Mouse (Mus musculus) A20 (cell line): ENCODE results near the gene Prmt7.
"Not testable (repeated sequence)": the region's sequence is repeated elsewhere in the genome, so short reads cannot be mapped to it uniquely, and the experiment has no call there.

Experiments used
- DNase-seq: peaks from one replicate; pipeline ENCODE4 v3.0.0-alpha.2; 2011; ENCODE audit warnings: low read depth, low spot score

Prmt7 gene

DNA sequence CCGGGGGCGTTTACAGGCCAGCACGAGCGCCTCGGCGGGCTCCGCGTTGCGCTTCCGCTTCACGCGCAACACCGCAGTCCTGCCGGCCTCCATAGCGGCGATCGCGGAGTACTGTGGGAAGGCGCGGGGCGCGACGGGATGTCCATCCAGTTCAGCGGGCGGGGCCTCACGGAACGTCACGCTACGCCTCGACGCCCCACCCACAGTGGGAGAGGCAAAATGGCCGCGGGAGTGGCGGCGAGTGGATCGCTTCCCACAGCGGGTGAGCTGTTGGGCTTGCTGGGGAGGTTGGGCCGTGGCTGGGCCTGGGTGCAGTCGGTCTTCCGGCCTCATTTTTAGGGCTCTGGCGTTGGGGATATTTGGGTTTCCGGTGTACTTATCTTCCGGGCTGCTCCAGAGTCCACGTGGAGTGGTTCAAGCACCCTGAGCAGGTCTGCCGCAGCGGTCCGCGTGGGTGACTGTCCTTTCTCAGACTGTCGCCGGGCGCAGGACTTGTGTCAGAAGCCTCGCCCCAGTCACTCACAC lies at the start of gene Prmt7, which contains the start of gene Slc7a6os:
Gene Prmt7, plus strand, starts transcription at position 116 of the 525 bp plus-strand sequence.
Gene Slc7a6os, minus strand, starts transcription at position 115 of the 525 bp plus-strand sequence.
- peak; percentile 94 for DNase-seq

DNA sequence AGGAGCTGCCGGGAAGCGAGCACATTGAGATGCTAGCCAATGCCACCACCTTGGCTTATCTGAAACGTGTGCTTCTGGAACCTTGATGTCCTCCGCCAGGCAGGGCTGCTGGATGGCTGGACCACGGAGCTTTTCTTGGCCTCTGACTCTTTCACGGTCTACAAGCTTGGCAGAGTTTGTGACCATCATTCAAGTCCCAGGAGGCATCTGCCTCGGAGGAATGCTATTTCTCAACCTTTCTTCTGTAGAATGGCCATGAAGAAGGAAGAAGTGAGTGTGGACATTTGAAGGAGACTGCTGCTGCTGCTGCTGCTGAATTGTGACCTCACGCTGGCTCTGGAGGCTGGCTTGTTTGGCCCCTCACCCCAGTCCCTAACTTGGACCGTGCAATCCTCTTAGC lies 47.5 kb upstream of the Prmt7 start:
- no peak for DNase-seq

DNA sequence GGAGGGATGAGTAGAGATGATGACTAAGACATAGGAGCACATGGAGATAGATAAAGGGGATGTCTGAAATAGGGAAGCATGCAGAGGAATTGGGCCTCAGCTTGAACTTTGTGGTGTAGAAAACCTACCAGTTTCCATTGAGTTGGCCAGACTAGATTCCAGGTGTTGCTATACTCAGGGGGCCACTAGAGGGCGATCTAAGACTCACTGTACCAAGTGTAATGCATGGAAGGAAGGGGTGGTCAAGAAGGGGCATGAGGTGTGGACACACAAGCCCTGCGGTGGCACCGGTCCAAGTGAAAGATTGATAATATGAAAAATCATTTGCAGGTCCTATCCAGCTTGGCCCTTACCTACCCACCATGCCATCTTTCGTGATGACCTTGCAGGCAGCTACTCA lies 45.3 kb upstream of the Prmt7 start:
- DNase-seq: peak; percentile 74

- peak; percentile 91 for DNase-seq
Observed at GRCm38 (mm10) chr8:106168356-106169016, 42.2 kb upstream of the Prmt7 start, which contains the start of gene Slc7a6. Slc7a6 (plus strand) TSS chr8:106168857.

DNA sequence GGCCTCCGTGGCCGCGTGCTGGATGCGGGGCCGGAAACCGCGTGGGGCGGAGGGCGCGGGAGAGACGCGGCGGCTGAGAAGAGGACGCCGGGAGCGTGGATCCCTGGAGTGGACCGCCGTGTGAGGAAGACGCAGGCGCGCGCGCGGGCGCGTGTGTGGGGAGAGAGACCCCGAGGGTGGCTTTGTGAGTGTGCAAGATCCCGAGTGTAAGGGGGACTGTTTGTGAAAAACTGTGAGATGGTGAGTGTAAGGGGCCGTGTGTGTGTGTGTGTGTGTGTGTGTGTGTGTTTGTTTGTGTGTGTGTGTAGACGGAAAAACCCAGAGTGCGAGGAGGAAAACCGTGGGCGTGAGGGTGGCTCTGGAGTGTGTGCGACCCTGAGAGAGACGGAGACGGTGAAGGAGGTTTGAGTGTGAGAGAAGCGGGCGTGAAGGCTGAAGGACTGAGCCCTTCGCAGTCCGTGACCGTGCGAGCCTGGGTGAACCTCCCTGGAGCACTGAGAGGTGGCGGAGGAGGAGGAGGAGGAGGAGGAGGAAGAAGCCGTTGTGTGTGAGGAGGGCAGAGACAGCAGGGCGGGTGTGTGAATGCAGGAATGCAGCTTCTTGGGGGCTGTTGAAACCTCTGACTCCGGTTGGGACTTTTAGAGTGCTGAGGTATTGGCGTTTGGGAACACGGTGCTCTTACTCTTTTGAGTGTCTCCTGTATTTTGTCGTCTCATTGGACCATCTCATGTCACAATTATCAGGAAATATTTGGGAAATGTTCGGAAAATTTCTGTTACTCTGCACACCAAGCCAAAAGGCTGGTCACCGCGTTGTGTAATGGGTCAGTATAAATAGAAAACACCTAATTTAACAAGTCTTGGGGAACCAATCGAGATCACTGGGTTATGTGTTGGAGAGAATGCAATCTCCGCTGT lies 41.5 kb upstream of the Prmt7 start:
- peak; percentile 70 for DNase-seq

DNA sequence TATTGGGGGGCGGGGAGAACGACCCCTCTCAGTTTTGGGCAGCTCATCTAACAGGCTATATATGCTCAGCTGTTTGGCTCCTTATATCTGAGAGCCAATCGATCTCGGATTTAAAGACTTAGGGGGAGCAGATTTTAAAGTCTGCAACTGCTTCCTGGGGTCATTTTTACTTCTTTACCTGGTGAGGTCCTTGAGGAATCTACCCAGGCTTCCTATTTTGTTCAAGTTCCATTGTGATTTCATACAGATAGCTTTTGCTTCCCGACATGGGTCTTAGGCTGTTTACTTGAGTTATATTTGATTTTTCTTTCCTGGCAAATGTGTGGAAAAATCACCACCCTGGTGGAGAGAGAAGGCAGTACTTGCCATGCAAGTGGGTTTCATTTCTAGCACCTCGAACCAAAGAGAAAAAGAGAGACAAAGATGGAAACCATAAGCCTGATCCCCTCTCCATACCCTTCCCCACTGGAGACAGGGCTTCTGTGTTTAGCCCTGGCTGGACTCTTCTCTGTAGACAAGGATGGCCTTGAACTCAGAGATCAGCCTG lies 40.7 kb upstream of the Prmt7 start:
- peak; percentile 45 for DNase-seq

- DNase-seq: no peak
Observed at GRCm38 (mm10) chr8:106173566-106173965, 37.2 kb upstream of the Prmt7 start.

- no peak for DNase-seq
Observed at GRCm38 (mm10) chr8:106176891-106177290, 33.8 kb upstream of the Prmt7 start.

- no peak for DNase-seq
Observed at GRCm38 (mm10) chr8:106177594-106177993, 33.1 kb upstream of the Prmt7 start.

GRCm38 (mm10) chr8:106178428-106178827 lies 32.3 kb upstream of the Prmt7 start:
- no peak for DNase-seq

DNA sequence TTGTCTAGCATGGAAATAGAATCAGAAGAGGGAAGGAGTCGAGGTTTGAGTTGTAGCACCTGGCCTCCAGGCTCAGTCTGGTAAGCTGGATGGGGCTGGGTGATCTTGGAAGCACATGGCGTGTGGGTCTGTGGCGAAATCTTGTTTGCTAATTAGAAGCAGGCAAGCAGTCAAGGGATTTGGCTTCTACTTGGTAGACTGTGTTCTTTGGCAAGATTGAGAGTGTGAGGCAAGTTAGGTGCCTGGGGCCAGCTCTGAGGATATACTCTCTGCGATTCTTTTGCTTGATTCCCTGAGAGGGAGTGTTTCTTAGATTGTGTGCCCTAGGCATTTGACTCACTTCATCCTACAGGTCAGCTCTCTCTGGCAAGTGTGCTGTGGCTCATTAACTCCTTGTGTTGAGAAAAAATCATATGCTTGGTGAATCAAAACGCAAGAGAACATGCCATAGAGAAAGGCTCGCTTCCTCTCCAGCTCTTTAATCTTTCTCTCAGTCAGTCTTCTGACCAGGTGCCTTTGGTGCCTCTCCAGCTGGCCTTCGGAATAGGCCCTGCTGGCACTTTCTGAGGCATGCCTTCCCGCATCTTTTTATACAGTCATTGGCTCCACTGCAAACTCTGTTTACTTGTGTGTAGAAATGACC lies 25.0 kb upstream of the Prmt7 start:
- DNase-seq: peak; percentile 77

- peak; percentile 63 for DNase-seq
Observed at GRCm38 (mm10) chr8:106186394-106186793, 24.3 kb upstream of the Prmt7 start.

- no peak for DNase-seq
Observed at GRCm38 (mm10) chr8:106189162-106189561, 21.6 kb upstream of the Prmt7 start.

GRCm38 (mm10) chr8:106191639-106192038 lies 19.1 kb upstream of the Prmt7 start:
- DNase-seq: no peak

DNA sequence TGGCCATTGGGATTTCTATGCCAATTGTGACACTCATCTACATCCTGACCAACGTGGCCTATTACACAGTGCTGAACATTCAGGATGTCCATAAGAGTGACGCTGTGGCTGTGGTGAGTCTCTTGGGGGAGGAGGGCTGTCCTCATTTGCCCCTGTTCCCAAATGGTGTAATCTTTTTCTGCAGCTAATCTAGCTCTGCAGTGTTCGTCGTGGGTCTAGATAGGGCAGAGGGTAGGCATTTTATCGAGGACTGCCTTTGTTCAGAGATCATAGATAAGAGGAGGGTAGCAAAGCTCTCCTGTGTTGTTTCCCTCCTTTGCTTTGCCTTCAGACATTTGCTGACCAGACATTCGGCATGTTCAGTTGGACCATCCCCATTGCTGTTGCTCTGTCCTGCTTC lies 17.6 kb upstream of the Prmt7 start:
- DNase-seq: no peak

DNA sequence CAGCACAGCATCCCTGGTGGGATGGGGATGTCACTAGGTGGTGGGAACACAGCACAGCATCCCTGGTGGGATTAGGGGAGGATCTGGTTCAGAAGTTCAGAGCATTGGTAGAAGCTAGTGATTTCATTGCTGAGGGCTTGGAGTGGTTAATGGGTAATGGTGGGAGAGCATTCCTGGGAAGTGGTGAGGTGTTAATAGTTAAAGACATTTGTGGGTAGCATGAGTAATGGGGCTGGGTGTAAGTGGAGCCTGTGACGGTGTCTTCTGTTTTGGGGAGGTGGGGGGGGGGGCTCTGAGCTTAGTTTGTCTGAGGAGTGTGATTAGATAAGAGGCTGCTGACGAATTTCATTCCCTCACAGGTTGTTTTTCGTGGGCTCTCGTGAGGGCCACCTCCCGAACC lies 16.7 kb upstream of the Prmt7 start:
- no peak for DNase-seq

DNA sequence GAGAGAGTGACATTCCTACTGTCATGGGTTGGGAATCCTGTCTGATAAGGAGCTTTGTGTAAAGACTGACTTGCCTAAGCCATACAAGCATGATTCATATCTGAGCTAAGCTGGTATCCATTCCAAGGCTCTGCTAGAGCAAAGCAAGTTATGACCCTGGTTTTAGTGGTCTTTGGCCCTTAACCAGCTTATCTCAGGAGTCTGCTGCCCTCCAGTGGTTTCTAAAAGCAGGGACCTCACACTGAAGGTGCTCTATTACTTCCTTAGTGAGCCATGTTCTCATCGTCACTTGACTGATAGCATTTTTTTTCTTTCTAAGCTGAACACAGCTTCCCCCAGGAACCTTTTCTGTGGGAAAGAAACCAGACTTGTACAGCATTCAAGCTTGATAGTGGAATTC lies 12.0 kb upstream of the Prmt7 start:
- peak; percentile 69 for DNase-seq

GRCm38 (mm10) chr8:106199596-106199995 lies 11.1 kb upstream of the Prmt7 start:
- not testable (repeated sequence) for DNase-seq

DNA sequence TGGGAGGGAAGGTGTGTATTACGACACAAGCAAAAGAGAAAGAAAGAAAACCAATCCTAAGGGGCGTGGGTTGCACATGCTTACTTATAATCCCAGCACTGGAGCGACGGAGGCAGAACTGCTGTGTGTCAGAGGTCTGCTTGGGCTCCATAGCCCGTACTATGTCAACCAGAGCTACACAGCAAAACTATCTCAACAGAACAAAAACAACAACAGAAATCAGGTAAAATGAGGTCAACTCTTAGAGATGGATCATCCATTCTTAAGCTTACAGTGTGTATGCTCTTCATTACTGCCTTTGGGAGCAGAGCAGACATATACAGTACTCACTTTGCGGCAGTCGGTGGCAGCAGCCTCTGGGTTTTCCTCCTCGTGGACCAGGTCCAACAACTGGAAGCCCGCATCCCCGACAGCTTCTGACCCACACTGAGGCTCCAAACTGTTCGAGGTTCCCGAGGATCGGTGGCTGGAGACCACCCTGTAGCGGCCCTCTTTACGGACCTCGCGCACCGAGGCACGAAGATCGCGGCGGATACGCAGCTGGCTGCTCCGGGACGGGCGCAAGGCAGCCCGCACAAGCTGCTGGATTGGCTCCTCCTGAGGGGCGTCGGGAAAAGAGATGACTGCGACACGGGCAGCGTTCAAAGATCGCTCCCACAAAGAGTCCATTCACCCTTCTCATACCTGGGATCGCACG lies 553 bp upstream of the Prmt7 start:
- peak; percentile 67 for DNase-seq

GRCm38 (mm10) chr8:106211421-106211820 lies 685 bp downstream of the Prmt7 start:
- DNase-seq: peak; percentile 65

GRCm38 (mm10) chr8:106213959-106214358 lies 3.2 kb downstream of the Prmt7 start:
- no peak for DNase-seq
